Mouse (Mus musculus) heart, postnatal 0 days (tissue): ENCODE measurements around the gene Aoc3.

Experiments used
- CTCF ChIP-seq: IDR thresholded peaks from 2 replicates; pipeline ENCODE4 v1.5.1; 2016; ENCODE audit warnings: antibody characterized with exemption, control low read depth, low read depth
- EP300 ChIP-seq: IDR thresholded peaks from 2 replicates; pipeline ENCODE4 v1.6.1; 2016; ENCODE audit warnings: antibody characterized with exemption, low read depth

GRCm38 (mm10) chr11:101351100-101351720 lies 20.8 kb downstream of the Aoc3 start:
- TF ChIP-seq EP300 (no peak), CTCF (no peak)
